Mouse (Mus musculus): Measurements from ENCODE around the gene B230118H07Rik.

GRCm38 (mm10) chr2:101555886-101556285 lies 93.4 kb downstream of the B230118H07Rik start:
- TF ChIP-seq EP300 (IDR thresholded peaks at IDR 0.05; ENCODE audit: insufficient read depth, low read depth, low read length) (no peak), CTCF (IDR thresholded peaks at IDR 0.05; ENCODE audit: low read depth, low read length) (no peak)
